Mouse (Mus musculus): ENCODE data around the gene Aif1l.

GRCm38 (mm10) chr2:31904089-31904488 is 45.9 kb upstream of the Aif1l start:
- TF ChIP-seq CTCF (IDR thresholded peaks at IDR 0.05; ENCODE audit: borderline replicate concordance, insufficient read depth, low read length) (no peak), POLR2A (IDR thresholded peaks at IDR 0.05; ENCODE audit: low read depth, low read length) (no peak)
